Mouse (Mus musculus) testis, postnatal 14 days (tissue): ENCODE data around the gene Tas1r1.
A peak's percentile ranks its signal among the peaks of the same experiment; 100 is the strongest.

Source experiments
- DNase-seq: peaks from one replicate; pipeline ENCODE4 v3.0.0; 2021; ENCODE audit warnings: low spot score

Gene Tas1r1

DNA sequence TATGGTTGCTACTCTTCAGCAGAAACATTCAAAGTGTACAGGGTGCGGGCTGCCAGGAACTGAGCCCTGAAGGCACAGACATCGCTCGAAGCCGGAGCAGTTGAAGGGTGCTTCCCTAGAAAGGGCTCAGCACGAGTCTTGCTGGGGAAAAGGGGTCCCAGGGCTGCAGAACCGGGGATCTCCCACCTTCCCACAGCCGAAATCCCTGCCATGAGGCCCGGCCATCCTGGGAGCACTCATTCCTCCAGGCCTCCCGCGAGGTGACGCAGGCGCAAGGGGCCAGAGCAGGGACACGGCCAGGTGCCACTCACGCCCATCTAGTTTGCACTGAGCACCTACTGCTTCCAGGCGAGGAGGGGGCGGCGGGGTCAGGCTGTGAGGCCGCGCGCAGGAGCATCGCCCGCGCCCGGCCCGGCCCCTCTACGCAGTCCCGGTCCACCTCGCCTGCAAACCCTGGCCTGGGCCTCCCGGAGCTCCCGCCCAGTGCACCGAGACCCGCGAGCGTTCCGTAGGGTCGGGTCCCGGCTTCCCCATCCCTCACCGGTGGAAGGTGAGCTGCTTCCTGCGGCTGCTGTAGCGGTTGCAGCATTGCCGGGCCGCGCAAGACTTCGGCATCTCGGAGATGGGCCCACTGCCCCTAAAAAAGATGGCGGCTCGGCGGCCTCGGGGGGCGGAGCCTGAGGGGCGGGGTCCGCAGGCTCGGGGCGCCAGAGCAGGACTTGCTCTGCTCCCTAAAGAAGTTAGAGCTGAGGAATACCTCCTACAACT lies 49.8 kb downstream of the Tas1r1 start, which contains the start of gene Thap3:
Thap3 (minus strand) TSS at position 656 of the 768 bp plus-strand sequence.
- DNase-seq, result peak; percentile 86

DNA sequence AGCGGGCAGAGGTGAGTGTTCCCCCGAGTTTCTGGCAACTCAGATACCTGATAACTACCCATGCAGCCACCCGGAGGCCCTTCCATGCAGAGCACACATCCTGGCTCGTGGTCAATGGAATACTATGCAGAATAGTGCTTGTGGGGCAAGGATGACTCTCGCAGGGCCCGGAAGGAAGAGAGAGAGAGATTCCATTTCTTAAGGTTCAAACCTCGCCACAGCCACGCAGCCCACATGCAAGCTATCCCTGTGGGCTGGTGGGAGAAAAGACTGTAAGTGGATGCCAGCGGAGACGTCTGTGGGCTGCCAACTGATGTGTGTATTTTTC lies 50.4 kb downstream of the Tas1r1 start:
- no peak for DNase-seq

DNA sequence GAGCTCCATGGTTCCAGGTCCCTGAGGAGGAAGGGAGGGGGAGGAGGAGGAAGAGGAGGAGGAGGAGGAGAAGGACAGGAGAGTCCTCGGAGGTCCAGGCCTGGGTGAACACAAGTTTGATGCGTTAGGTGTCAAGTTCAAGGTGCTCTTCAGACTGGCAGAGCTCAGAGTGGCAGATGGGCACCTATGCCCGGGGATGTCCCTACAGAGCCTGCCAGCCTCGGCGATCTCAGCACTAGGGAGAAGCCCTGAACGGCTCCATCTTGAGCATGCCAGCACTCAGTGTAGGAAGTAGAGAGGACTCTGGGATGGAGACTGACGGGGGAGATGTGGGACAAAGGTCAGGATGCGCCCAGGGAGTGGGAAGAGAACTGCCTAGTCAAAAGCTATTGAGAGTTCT lies 51.7 kb downstream of the Tas1r1 start:
- DNase-seq, result peak; percentile 14

DNA sequence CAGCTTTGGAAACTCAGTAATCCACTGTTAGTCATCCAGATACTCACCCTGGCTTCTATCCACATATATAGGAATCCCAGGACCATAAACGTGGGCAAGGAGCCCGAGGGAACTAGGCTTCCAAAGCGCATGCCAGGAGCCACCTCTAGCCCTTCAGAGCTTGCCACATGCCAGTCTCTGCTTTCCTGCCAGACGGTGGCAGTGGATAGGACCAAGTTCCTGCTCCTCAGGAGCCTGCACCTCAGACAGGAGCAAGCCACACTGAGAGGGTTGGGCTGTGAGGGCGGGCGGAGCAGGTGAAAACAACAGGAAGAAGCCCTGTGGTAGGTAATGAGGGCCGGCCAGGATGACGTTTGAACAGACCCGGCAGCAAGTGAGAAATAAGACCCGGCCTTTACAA lies 52.5 kb downstream of the Tas1r1 start:
- DNase-seq, result no peak

DNA sequence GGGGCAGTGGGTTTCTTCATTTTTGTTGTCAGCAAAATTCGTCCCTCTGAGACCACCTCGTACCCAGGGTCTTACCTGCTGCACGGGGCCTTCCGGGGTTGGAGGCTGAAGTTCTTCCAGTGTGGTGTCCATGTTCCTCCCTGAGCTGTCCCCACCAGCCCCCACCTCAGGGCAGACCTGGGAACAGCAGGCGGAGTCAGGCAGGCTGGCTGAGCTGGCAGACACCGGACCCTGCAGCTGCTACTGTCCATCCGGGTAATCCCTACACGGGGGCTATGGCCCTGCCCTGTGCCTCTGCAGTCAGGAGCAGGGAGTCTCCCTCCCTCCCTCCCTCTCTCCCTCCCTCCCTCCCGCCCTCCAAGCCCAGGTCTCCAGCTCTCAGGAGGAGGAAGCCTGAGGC lies 54.8 kb downstream of the Tas1r1 start:
- DNase-seq, result no peak

DNA sequence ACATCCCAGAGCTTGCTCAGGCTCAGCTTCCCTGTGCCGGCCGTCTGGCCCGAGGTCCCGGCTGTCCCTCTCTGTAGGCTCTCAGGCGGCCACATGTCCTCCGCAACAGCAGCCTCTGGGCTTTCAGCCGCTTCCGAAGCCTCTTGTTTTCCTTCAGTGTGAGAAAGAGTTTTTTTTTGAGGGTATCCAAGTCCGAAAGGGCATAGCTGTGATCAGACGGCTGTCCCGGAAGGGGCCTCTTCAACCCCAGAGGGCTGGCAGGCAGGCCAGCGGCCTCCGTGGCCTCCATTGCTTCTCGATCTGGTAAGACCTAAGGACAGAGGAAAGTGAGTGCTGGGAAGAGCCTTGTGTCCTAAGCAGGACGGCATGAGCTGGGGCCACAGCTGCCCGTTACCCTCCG lies 55.3 kb downstream of the Tas1r1 start:
- DNase-seq, result no peak

DNA sequence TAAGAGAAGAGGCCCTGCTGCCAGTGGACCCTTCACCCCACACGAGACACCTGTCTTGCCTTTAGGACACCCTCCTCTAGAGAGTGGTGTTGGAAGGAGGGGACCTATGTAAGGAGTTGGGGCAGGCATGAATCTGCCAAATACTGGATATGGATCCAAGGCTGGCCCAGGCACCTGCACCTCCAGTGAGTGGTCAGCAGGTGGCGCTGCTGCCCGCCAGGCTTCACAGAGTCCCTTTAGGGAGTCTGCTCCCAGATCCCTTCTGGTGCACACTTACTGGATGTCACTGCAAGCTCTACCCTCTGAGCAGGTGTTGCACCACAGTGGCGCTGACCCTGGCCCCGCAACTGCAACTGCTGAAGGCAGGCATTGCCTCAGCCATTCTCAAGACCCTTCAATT lies 57.0 kb downstream of the Tas1r1 start:
- peak; percentile 61 for DNase-seq

DNA sequence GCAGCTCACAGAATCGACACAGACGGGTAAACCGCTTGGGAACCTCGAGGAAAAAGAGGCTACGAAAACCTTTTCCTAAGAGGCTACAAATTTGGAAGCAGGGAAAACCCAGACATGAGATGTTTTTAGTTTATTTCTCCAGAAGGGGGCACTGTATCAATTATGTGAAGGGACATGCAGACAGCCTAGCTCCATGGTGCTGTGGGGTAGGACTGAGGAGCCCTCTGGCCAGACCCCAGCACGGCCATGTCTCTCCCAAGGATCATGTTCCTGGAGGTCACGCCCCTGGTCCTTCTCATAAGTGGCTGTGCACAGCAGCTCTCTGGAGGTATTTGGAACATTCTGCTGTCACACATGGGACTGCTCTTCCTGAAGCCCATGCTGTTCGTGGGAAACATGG lies 57.7 kb downstream of the Tas1r1 start:
- DNase-seq, result no peak
